Mouse (Mus musculus) E14TG2a.4 (cell line): ENCODE results near the gene Ppp4r3a.

Experiments used
- CTCF ChIP-seq: conservative IDR thresholded peaks from 2 replicates; pipeline ENCODE4 v1.5.1; 2014; ENCODE audit warnings: low read length
- NANOG ChIP-seq: IDR thresholded peaks from 2 replicates; pipeline ENCODE4 v1.6.1; 2014; ENCODE audit warnings: borderline replicate concordance, low read length, mixed read lengths

DNA sequence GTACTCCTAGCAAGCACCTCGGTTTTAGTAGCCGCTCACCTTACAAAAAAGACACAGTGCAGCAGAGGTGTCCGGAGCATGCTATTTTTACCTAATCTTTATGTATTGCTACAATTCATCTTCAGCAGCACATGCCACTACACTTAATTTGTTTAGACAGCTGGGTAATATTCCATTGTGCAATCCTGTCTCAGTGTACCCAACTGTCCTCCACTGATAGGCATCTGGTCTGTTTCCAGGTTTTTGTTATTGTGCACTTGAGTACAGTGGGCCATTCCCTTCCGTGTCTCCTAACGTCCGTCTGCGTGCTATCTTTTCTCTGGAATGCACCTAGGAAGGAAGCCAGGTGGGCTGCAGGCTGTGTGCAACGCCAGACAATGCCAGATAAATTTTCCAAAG, 84.9 kb downstream of the Ppp4r3a start:
- no peak for TF ChIP-seq NANOG
- no peak for TF ChIP-seq CTCF
